Mouse (Mus musculus): ENCODE data around the gene Osbp2. TPM values are rescaled to one million over a fixed set of nuclear protein-coding genes. Genes with fewer than 3 reads are reported as not detected.

Osbp2 gene
- polyA plus RNA-seq, 1 experiment from 2014 or later, result not detected

GRCm38 (mm10) chr11:3733933-3734636 is 129.6 kb downstream of the Osbp2 start:
- WGBS (ENCODE audit: insufficient replicate concordance), result 76% methylated on average over 14 of the region's 14 CpGs
- H3K9me3 ChIP-seq (ENCODE audit: low read length), result no peaks in the 10 kb centered on the region
- no peaks in the 10 kb centered on the region for H3K4me1 ChIP-seq (ENCODE audit: insufficient read depth)
- H3K4me3 ChIP-seq (ENCODE audit: low read depth, low read length), result no peak overlapping the region
- no peak overlapping the region for H3K4me2 ChIP-seq (ENCODE audit: low read depth, low read length)
- no peak overlapping the region for H3K9ac ChIP-seq (replicated peaks)
- no peak for TF ChIP-seq EP300 (IDR thresholded peaks at IDR 0.05; ENCODE audit: low read depth)
- no peak for TF ChIP-seq CTCF (IDR thresholded peaks at IDR 0.05; ENCODE audit: low read depth)
- no peaks in the 10 kb centered on the region for H3K27me3 ChIP-seq (ENCODE audit: insufficient read depth, low read length)
- no peak for ATAC-seq
- no peak for DNase-seq
- no peaks in the 10 kb centered on the region for H3K36me3 ChIP-seq (replicated peaks; ENCODE audit: insufficient read depth, low read length)
- no peak overlapping the region for H3K27ac ChIP-seq (ENCODE audit: low read depth)

- H3K36me3 ChIP-seq (replicated peaks; ENCODE audit: insufficient read depth, low read length), result no peaks in the 10 kb centered on the region
- no peak overlapping the region for H3K4me2 ChIP-seq (ENCODE audit: low read depth, low read length)
- H3K4me1 ChIP-seq (ENCODE audit: insufficient read depth), result no peaks in the 10 kb centered on the region
- ATAC-seq (no peak), DNase-seq (no peak)
- H3K9ac ChIP-seq (replicated peaks), result no peak overlapping the region
- no peak for TF ChIP-seq EP300 (IDR thresholded peaks at IDR 0.05; ENCODE audit: low read depth)
- TF ChIP-seq CTCF (IDR thresholded peaks at IDR 0.05; ENCODE audit: low read depth), result no peak
- no peaks in the 10 kb centered on the region for H3K27me3 ChIP-seq (ENCODE audit: insufficient read depth, low read length)
- no peak overlapping the region for H3K4me3 ChIP-seq (ENCODE audit: low read depth, low read length)
- 78% methylated on average over 4 of the region's 4 CpGs for WGBS (ENCODE audit: insufficient replicate concordance)
- no peak overlapping the region for H3K27ac ChIP-seq (ENCODE audit: low read depth)
- H3K9me3 ChIP-seq (ENCODE audit: low read length), result no peaks in the 10 kb centered on the region
Measured at GRCm38 (mm10) chr11:3731469-3731868, 132.2 kb downstream of the Osbp2 start.

- Histone ChIP-seq H3K9ac (replicated peaks) (no peak overlapping the region), H3K4me2 (ENCODE audit: low read depth, low read length) (no peak overlapping the region), H3K36me3 (replicated peaks; ENCODE audit: insufficient read depth, low read length) (no peaks in the 10 kb centered on the region), H3K27ac (ENCODE audit: low read depth) (no peak overlapping the region), H3K27me3 (ENCODE audit: insufficient read depth, low read length) (no peaks in the 10 kb centered on the region), H3K9me3 (ENCODE audit: low read length) (no peaks in the 10 kb centered on the region), H3K4me1 (ENCODE audit: insufficient read depth) (no peaks in the 10 kb centered on the region), H3K4me3 (ENCODE audit: low read depth, low read length) (no peak overlapping the region)
- DNase-seq, result no peak
- no peak for TF ChIP-seq CTCF (IDR thresholded peaks at IDR 0.05; ENCODE audit: low read depth)
- no peak for TF ChIP-seq EP300 (IDR thresholded peaks at IDR 0.05; ENCODE audit: low read depth)
- 61% methylated on average over 9 of the region's 9 CpGs for WGBS (ENCODE audit: insufficient replicate concordance)
- no peak for ATAC-seq
Measured at GRCm38 (mm10) chr11:3727438-3728105, 136.1 kb downstream of the Osbp2 start.

GRCm38 (mm10) chr11:3725331-3726054 is 138.2 kb downstream of the Osbp2 start:
- H3K9ac ChIP-seq (replicated peaks), result no peak overlapping the region
- no peaks in the 10 kb centered on the region for H3K27me3 ChIP-seq (ENCODE audit: insufficient read depth, low read length)
- H3K36me3 ChIP-seq (replicated peaks; ENCODE audit: insufficient read depth, low read length), result no peaks in the 10 kb centered on the region
- no peak overlapping the region for H3K4me2 ChIP-seq (ENCODE audit: low read depth, low read length)
- H3K9me3 ChIP-seq (ENCODE audit: low read length), result no peaks in the 10 kb centered on the region
- ATAC-seq (no peak), DNase-seq (no peak)
- TF ChIP-seq EP300 (IDR thresholded peaks at IDR 0.05; ENCODE audit: low read depth), result no peak
- no peak for TF ChIP-seq CTCF (IDR thresholded peaks at IDR 0.05; ENCODE audit: low read depth)
- 63% methylated on average over 10 of the region's 10 CpGs for WGBS (ENCODE audit: insufficient replicate concordance)
- no peak overlapping the region for H3K4me3 ChIP-seq (ENCODE audit: low read depth, low read length)
- H3K4me1 ChIP-seq (ENCODE audit: insufficient read depth), result no peaks in the 10 kb centered on the region; the same call in 1 of the 2 replicates
- no peak overlapping the region for H3K27ac ChIP-seq (ENCODE audit: low read depth)

- Histone ChIP-seq H3K4me1 (ENCODE audit: insufficient read depth) (no peaks in the 10 kb centered on the region; the same call in 1 of the 2 replicates), H3K4me3 (ENCODE audit: low read depth, low read length) (no peak overlapping the region), H3K36me3 (replicated peaks; ENCODE audit: insufficient read depth, low read length) (no peaks in the 10 kb centered on the region), H3K27ac (ENCODE audit: low read depth) (no peak overlapping the region), H3K27me3 (ENCODE audit: insufficient read depth, low read length) (no peaks in the 10 kb centered on the region), H3K9me3 (ENCODE audit: low read length) (no peaks in the 10 kb centered on the region), H3K4me2 (ENCODE audit: low read depth, low read length) (no peak overlapping the region), H3K9ac (replicated peaks) (no peak overlapping the region)
- ATAC-seq (no peak), DNase-seq (no peak)
- no peak for TF ChIP-seq EP300 (IDR thresholded peaks at IDR 0.05; ENCODE audit: low read depth)
- no peak for TF ChIP-seq CTCF (IDR thresholded peaks at IDR 0.05; ENCODE audit: low read depth)
- WGBS (ENCODE audit: insufficient replicate concordance), result 48% methylated on average over 5 of the region's 5 CpGs
Measured at GRCm38 (mm10) chr11:3724726-3725125, 139.0 kb downstream of the Osbp2 start.

GRCm38 (mm10) chr11:3723910-3724309 is 139.8 kb downstream of the Osbp2 start:
- Histone ChIP-seq H3K4me3 (ENCODE audit: low read depth, low read length) (no peak overlapping the region), H3K36me3 (replicated peaks; ENCODE audit: insufficient read depth, low read length) (no peaks in the 10 kb centered on the region), H3K27me3 (ENCODE audit: insufficient read depth, low read length) (no peaks in the 10 kb centered on the region), H3K9ac (replicated peaks) (no peak overlapping the region), H3K4me1 (ENCODE audit: insufficient read depth) (no peaks in the 10 kb centered on the region; the same call in 1 of the 2 replicates), H3K4me2 (ENCODE audit: low read depth, low read length) (no peak overlapping the region), H3K27ac (ENCODE audit: low read depth) (no peak overlapping the region), H3K9me3 (ENCODE audit: low read length) (no peaks in the 10 kb centered on the region)
- TF ChIP-seq EP300 (IDR thresholded peaks at IDR 0.05; ENCODE audit: low read depth) (no peak), CTCF (IDR thresholded peaks at IDR 0.05; ENCODE audit: low read depth) (no peak)
- no peak for ATAC-seq
- no peak for DNase-seq
- 64% methylated on average over 4 of the region's 4 CpGs for WGBS (ENCODE audit: insufficient replicate concordance)

All from liver, postnatal 0 days (tissue).